Mouse (Mus musculus): ENCODE results near the gene Zfp112. TPM values are rescaled to one million over a fixed set of nuclear protein-coding genes. Genes with fewer than 3 reads are reported as not detected.

The Zfp112 gene
- polyA plus RNA-seq, 1 experiment from 2014 or later: 7.9 TPM

DNA sequence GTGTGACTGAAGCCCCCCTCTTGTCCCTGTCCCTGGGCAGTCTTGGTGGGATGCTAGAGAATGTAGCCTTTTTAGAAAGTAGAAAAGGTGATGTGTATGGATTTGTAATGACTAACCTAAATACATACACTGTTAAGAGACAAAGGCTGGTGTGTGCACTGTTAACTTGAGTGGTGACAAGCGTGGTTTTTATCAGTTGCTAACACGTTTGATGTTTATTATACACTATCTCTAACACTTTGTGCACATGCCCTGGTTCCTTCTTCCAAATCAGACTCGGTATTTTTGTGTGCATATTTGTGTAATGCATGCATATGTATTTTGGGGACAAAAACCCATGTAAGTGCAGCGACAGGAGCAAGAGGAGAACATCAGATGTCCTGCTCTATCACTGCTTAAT is 4.5 kb downstream of the Zfp112 start:
- Histone ChIP-seq H3K27me3 (no peaks in the 10 kb centered on the region), H3K9ac (no peak overlapping the region), H3K9me3 (no peaks in the 10 kb centered on the region), H3K36me3 (no peaks in the 10 kb centered on the region), H3K4me3 (no peak overlapping the region), H3K4me2 (no peak overlapping the region), H3K4me1 (peaks cover 2% of the 10 kb centered on the region; the same call in 1 of the 2 replicates), H3K27ac (no peak overlapping the region)
- ATAC-seq (ENCODE audit: insufficient number of reproducible peaks, low FRiP score, low TSS enrichment, low read depth): no peak
- WGBS: 83% methylated on average over 4 of the region's 4 CpGs

DNA sequence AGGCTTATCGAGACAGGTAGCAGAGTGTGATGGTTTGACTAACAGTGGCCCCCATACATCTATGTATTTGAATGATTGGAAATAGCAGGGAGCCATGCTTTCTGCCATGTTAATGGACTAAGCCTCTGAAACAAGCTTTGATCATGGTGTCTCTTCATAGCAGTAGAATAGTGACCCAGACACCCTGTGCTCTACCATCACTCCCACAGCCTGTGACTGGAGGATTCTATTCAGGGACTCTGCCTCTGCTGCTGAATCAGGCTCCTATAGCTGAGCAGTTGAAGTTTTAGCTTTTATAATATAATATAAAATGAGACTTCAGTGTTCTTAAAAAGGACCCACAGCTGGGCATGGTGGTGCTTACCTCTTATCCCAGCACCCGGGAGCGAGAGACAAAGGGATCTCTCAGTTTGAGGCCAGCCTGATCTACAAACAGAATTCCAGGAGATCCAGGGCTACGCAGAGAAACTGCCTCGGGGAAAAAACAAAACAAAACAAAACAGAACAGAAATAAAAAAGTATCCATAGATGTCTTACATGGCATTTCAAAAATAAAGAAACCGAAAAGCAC is 21.4 kb downstream of the Zfp112 start:
- H3K36me3 ChIP-seq: peaks cover 23% of the 10 kb centered on the region
- H3K27ac ChIP-seq: 0 out of 2 replicates have a peak overlapping the region, but pooled peaks have one; percentile 3
- H3K4me2 ChIP-seq: peak overlapping the region; percentile 59
- peaks cover 9% of the 10 kb centered on the region for H3K4me1 ChIP-seq
- no peak for ATAC-seq (ENCODE audit: insufficient number of reproducible peaks, low FRiP score, low TSS enrichment, low read depth)
- H3K9ac ChIP-seq: peak overlapping the region; percentile 62
- no peaks in the 10 kb centered on the region for H3K27me3 ChIP-seq
- H3K9me3 ChIP-seq: no peaks in the 10 kb centered on the region
- 17% methylated on average over 6 of the region's 6 CpGs for WGBS
- H3K4me3 ChIP-seq: peak overlapping the region; percentile 72

DNA sequence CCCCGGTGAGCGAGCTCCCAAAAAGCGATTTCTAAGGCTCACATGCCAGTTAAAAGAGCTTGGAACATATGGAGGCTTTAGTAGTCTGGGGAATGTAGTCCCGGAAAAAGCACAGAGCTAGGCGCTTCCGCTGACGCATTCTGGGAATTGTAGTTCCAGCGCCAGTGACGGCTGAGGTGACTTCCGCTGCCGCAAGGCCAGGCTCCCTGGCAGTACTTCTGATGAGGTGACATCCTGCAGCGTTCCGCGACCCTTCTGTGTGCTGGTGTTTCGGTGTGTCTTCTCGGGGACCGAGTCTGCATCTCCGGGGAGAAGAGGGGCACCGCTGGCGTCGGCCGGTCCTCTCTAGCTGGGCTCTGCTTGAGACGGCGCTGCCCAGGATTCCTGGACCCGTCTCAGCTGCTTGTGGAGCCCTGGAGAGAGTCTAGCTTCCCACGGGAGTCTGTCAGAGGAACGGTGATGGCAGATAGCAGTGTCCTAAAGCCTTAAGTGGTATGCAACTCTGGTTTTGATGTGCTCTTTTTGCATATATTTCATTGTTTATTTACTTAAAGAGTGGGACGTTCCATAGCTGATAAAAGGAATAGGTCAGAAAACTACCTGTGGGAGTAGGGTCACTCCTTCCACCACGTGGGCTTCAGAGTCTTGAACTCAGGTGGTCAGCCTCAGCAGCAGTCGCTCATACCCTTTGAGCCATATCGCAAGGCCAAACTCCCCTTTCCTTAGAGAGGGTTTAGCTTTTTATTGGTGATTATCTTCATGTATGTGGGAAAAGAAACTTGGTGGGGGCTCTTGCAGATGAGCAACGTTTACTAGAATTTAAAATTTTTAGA is 22.1 kb downstream of the Zfp112 start, which contains the start of gene Zfp235:
Zfp235 (plus strand) TSS at position 174 of the 833 bp plus-strand sequence.
- peak within 1 kb of the TSS; percentile 69 for H3K4me2 ChIP-seq
- peak within 1 kb of the TSS; percentile 72 for H3K4me3 ChIP-seq
- 3% methylated on average over 32 of the region's 32 CpGs for WGBS
- H3K4me1 ChIP-seq: peaks cover 9% of the 10 kb centered on the region
- no peaks in the 10 kb centered on the region for H3K9me3 ChIP-seq
- H3K27me3 ChIP-seq: no peaks in the 10 kb centered on the region
- H3K9ac ChIP-seq: peak within 1 kb of the TSS; percentile 62
- peak; percentile 84 for ATAC-seq (ENCODE audit: insufficient number of reproducible peaks, low FRiP score, low TSS enrichment, low read depth)
- peaks cover 29% of the 10 kb centered on the region for H3K36me3 ChIP-seq
- 0 out of 2 replicates have a peak within 1 kb of the TSS, but pooled peaks have one; percentile 3 for H3K27ac ChIP-seq

DNA sequence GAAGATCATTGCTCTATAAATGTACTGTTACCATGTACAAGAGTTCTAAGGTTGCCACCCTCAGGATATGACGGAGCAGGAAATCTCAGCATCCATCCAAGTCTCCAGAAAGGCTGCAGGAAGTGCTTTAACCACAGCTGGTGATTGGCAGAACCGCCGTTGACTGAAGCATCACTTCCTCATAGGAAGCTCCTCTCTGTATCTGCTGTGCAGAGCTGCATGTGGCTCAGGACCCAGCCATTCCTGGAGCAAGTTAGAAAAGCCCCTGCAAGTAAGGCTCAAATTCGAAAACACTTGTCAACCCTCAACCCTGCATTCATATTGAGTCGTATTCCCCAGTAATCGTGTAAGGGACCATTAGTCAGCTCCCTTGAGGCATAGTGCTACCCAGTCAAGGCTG is 30.5 kb downstream of the Zfp112 start:
- no peak for ATAC-seq (ENCODE audit: insufficient number of reproducible peaks, low FRiP score, low TSS enrichment, low read depth)
- Histone ChIP-seq H3K9ac (no peak overlapping the region), H3K27ac (no peak overlapping the region), H3K27me3 (no peaks in the 10 kb centered on the region), H3K4me1 (no peaks in the 10 kb centered on the region), H3K36me3 (peaks cover 48% of the 10 kb centered on the region), H3K9me3 (no peaks in the 10 kb centered on the region), H3K4me3 (no peak overlapping the region), H3K4me2 (no peak overlapping the region)
- WGBS: 91% methylated on average over 6 of the region's 6 CpGs

DNA sequence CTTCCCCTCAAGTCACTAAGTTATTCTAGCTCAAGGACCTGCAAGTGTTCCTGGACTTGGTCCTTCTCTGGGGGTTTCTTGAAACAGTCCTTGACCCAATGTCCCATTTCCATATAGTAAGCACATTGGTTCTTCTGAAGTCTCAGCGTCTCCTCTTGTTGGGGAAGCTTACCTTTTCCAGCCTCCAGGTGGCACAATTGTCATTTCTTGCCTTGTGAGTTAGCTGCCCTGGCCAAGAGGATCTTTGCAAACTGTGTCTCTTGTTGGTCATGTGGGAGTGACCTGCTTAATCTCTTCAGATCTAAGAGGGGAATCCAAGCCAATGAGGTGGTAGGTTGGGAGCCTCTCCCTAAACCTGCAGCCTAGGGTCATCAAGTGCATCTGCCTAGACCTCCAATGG is 41.2 kb downstream of the Zfp112 start:
- H3K9ac ChIP-seq: no peak overlapping the region
- no peaks in the 10 kb centered on the region for H3K9me3 ChIP-seq
- 3% methylated on average over 1 of the region's 1 CpGs for WGBS
- no peaks in the 10 kb centered on the region for H3K4me1 ChIP-seq
- H3K4me3 ChIP-seq: no peak overlapping the region
- H3K36me3 ChIP-seq: no peaks in the 10 kb centered on the region
- no peak overlapping the region for H3K4me2 ChIP-seq
- no peaks in the 10 kb centered on the region for H3K27me3 ChIP-seq
- no peak for ATAC-seq (ENCODE audit: insufficient number of reproducible peaks, low FRiP score, low TSS enrichment, low read depth)
- no peak overlapping the region for H3K27ac ChIP-seq

DNA sequence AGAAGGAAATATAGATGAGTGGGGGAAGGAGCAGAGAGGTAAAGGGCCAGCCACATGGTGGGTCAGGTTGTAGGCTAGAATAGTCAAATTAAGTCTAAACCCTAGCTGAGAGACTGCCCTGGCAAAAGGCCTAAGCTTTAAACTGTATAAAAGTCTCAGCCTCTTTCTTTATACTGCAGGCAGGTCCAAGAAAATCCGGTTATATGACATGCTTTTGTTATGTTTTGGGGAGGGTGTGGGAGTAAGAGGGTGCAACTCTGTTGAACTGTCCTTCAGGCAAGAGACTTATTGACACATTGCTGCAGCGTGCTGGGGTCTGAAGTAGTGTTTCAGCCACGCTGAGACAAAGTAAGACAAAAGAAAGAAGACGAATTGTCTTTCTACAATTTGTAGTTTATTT is 60.1 kb downstream of the Zfp112 start:
- Histone ChIP-seq H3K27me3 (no peaks in the 10 kb centered on the region), H3K4me1 (no peaks in the 10 kb centered on the region; the same call in 1 of the 2 replicates), H3K36me3 (no peaks in the 10 kb centered on the region), H3K9me3 (no peaks in the 10 kb centered on the region), H3K4me3 (no peak overlapping the region), H3K27ac (no peak overlapping the region), H3K9ac (no peak overlapping the region), H3K4me2 (no peak overlapping the region)
- 58% methylated on average over 4 of the region's 4 CpGs for WGBS
- ATAC-seq (ENCODE audit: insufficient number of reproducible peaks, low FRiP score, low TSS enrichment, low read depth): no peak

DNA sequence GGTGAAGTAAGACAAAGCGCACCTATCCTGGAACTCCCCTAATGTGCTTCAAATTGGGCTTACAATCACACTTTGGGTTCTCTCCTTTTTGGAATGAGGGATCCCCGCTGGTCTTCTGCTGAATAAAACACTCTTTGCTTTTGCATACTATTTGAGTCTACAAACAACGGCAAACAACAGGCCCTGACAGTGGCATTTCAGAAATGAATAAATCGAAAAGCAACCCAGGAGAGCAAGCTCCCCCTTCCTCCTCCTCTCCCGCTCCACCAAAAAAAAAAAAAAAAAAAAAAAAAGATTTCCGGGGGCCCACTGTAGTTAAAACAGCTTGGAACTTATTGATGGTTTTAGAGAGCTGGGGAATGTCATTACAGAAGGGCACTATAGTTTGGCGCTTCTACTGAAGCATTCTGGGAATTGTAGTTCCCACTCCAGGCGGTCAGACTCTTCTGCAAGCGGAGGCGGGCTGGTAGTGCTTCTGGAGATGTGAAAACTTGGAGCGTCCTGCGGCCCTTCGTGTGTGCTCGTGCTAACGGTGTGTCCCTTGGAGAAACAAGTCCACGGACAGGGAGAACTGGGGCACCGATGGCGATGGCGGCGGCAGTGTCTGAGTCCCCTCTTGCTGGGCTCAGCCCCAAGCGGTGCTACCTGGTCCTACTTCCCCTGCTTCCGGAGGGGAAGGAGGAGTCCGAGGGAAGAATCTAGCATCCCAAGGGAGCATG is 62.7 kb downstream of the Zfp112 start, which contains the start of gene Zfp114:
Zfp114 (plus strand) TSS at position 443 of the 719 bp plus-strand sequence.
- peak within 1 kb of the TSS; percentile 48 for H3K4me2 ChIP-seq
- H3K9ac ChIP-seq: peak within 1 kb of the TSS; percentile 54
- no peaks in the 10 kb centered on the region for H3K27me3 ChIP-seq
- H3K27ac ChIP-seq: peak within 1 kb of the TSS; percentile 79
- no peaks in the 10 kb centered on the region for H3K9me3 ChIP-seq
- H3K4me3 ChIP-seq: peak within 1 kb of the TSS; percentile 60
- 12% methylated on average over 23 of the region's 23 CpGs for WGBS
- no peaks in the 10 kb centered on the region; the same call in 1 of the 2 replicates for H3K4me1 ChIP-seq
- H3K36me3 ChIP-seq: no peaks in the 10 kb centered on the region
- peak; percentile 82 for ATAC-seq (ENCODE audit: insufficient number of reproducible peaks, low FRiP score, low TSS enrichment, low read depth)

DNA sequence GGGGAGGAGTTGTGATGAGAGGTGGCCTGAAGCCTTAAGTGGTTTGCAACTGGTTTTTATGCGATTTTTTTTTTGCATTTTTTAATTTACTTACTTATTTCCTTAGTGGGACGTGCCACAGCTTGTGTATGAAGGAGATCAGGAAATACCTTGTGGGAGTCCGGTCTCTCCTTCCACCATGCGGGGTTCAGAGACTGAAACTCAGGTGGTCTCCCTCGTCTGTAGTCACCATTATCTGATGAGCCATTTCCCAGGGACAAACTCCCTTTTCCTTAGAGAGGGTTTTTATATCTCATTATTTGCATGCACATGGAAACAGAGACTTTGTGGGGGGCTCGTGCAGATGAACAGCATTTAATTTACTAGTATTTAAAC is 63.2 kb downstream of the Zfp112 start:
- peak overlapping the region; percentile 60 for H3K4me3 ChIP-seq
- H3K27me3 ChIP-seq: no peaks in the 10 kb centered on the region
- H3K9ac ChIP-seq: peak overlapping the region; percentile 54; the same call in 1 of the 2 replicates
- no peaks in the 10 kb centered on the region for H3K36me3 ChIP-seq
- ATAC-seq (ENCODE audit: insufficient number of reproducible peaks, low FRiP score, low TSS enrichment, low read depth): no peak
- no peaks in the 10 kb centered on the region; the same call in 1 of the 2 replicates for H3K4me1 ChIP-seq
- WGBS: 49% methylated on average over 6 of the region's 6 CpGs
- H3K4me2 ChIP-seq: peak overlapping the region; percentile 48
- H3K9me3 ChIP-seq: no peaks in the 10 kb centered on the region
- H3K27ac ChIP-seq: no peak overlapping the region

Other genes with a start within 250 kb of the Zfp112 start
- not detected in 2 replicates for gene Vmn1r177, start 245.9 kb upstream of the Zfp112 start, polyA plus RNA-seq (2015; fragmentation: Nextera tagmentation; extraction: Ambion mirVana)
- not detected in 2 replicates for gene Vmn1r178, start 220.3 kb upstream of the Zfp112 start, polyA plus RNA-seq (2015; fragmentation: Nextera tagmentation; extraction: Ambion mirVana)
- not detected in 2 replicates for gene Vmn1r179, start 185.3 kb upstream of the Zfp112 start, polyA plus RNA-seq (2015; fragmentation: Nextera tagmentation; extraction: Ambion mirVana)
- not detected in 2 replicates for gene Vmn1r180, start 161.7 kb upstream of the Zfp112 start, polyA plus RNA-seq (2015; fragmentation: Nextera tagmentation; extraction: Ambion mirVana)
- not detected in 2 replicates for gene Vmn1r181, start 137.7 kb upstream of the Zfp112 start, polyA plus RNA-seq (2015; fragmentation: Nextera tagmentation; extraction: Ambion mirVana)
- not detected in 2 replicates for gene V1rd19, start 110.6 kb upstream of the Zfp112 start, polyA plus RNA-seq (2015; fragmentation: Nextera tagmentation; extraction: Ambion mirVana)
- gene Vmn1r183, start 59.1 kb upstream of the Zfp112 start, polyA plus RNA-seq (2015; fragmentation: Nextera tagmentation; extraction: Ambion mirVana): not detected in 2 replicates
- 19.1 and 20.4 TPM in 2 replicates for gene Zfp180, start 30.4 kb upstream of the Zfp112 start, polyA plus RNA-seq (2015; fragmentation: Nextera tagmentation; extraction: Ambion mirVana)
- gene Zfp235, start 21.9 kb downstream of the Zfp112 start, polyA plus RNA-seq (2015; fragmentation: Nextera tagmentation; extraction: Ambion mirVana): 16.9 and 19.7 TPM in 2 replicates
- gene Zfp114, start 62.7 kb downstream of the Zfp112 start, polyA plus RNA-seq (2015; fragmentation: Nextera tagmentation; extraction: Ambion mirVana): 5.2 and 6.1 TPM in 2 replicates
- 10.4 and 11.7 TPM in 2 replicates for gene Zfp111, start 99.1 kb downstream of the Zfp112 start, polyA plus RNA-seq (2015; fragmentation: Nextera tagmentation; extraction: Ambion mirVana)
- 4.7 and 5.1 TPM in 2 replicates for gene Zfp109, start 125.2 kb downstream of the Zfp112 start, polyA plus RNA-seq (2015; fragmentation: Nextera tagmentation; extraction: Ambion mirVana)
- 5.5 and 6.1 TPM in 2 replicates for gene Zfp108, start 142.5 kb downstream of the Zfp112 start, polyA plus RNA-seq (2015; fragmentation: Nextera tagmentation; extraction: Ambion mirVana)
- 9.1 and 10.2 TPM in 2 replicates for gene Zfp93, start 158.1 kb downstream of the Zfp112 start, polyA plus RNA-seq (2015; fragmentation: Nextera tagmentation; extraction: Ambion mirVana)
- gene Zfp61, start 188.9 kb downstream of the Zfp112 start, polyA plus RNA-seq (2015; fragmentation: Nextera tagmentation; extraction: Ambion mirVana): 39.6 and 49.2 TPM in 2 replicates
- gene Zfp94, start 204.4 kb downstream of the Zfp112 start, polyA plus RNA-seq (2015; fragmentation: Nextera tagmentation; extraction: Ambion mirVana): 12.2 and 12.8 TPM in 2 replicates
- not detected in 2 replicates for gene Tescl, start 221.6 kb downstream of the Zfp112 start, polyA plus RNA-seq (2015; fragmentation: Nextera tagmentation; extraction: Ambion mirVana)
- gene Lypd5, start 236.9 kb downstream of the Zfp112 start, polyA plus RNA-seq (2015; fragmentation: Nextera tagmentation; extraction: Ambion mirVana): 55.8 and 59.7 TPM in 2 replicates